Mouse (Mus musculus) midbrain, embryonic 12.5 days (tissue): ENCODE results near the gene Dydc1. TPM values are rescaled to one million over a fixed set of nuclear protein-coding genes. Genes with fewer than 3 reads are reported as not detected.

Source experiments
- ATAC-seq: fragments of 200-750 bp; cut with Nextera tagmentation; 2 replicates; pipeline ENCODE4 v1.8.0; 2017; ENCODE audit warnings: low read depth, moderate TSS enrichment, moderate library complexity; ENCODE audit not compliant: low FRiP score
- H3K27ac ChIP-seq: fragments of 300-500 bp; sonication (generic); replicated peaks from 2 replicates; pipeline ENCODE4 v1.5.1; 2016; ENCODE audit warnings: mild to moderate bottlenecking
- H3K27me3 ChIP-seq: fragments of 300-500 bp; sonication (generic); 2 replicates; pipeline ENCODE4 v1.6.1; 2016; ENCODE audit warnings: mild to moderate bottlenecking
- H3K36me3 ChIP-seq: fragments of 300-500 bp; sonication (generic); 2 replicates; pipeline ENCODE4 v1.6.1; 2016
- H3K4me1 ChIP-seq: fragments of 300-500 bp; sonication (generic); 2 replicates; pipeline ENCODE4 v1.6.1; 2016
- H3K4me2 ChIP-seq: fragments of 300-500 bp; sonication (generic); replicated peaks from 2 replicates; pipeline ENCODE4 v1.6.1; 2016; ENCODE audit warnings: mild to moderate bottlenecking, moderate library complexity
- H3K4me3 ChIP-seq: fragments of 300-500 bp; sonication (generic); 2 replicates; pipeline ENCODE4 v1.5.1; 2016; ENCODE audit warnings: mild to moderate bottlenecking
- H3K9ac ChIP-seq: fragments of 300-500 bp; sonication (generic); replicated peaks from 2 replicates; pipeline ENCODE4 v1.6.1; 2016; ENCODE audit warnings: mild to moderate bottlenecking, moderate library complexity
- H3K9me3 ChIP-seq: fragments of 300-500 bp; sonication (generic); 2 replicates; pipeline ENCODE4 v1.6.1; 2016; ENCODE audit warnings: mild to moderate bottlenecking
- WGBS: fragments of 180-500 bp; shearing (Covaris S2); methylation state at CpG from one replicate; pipeline ENCODE4 v1.1.7; 2016; 5-methylcytosine and 5-hydroxymethylcytosine counted together
- polyA plus RNA-seq: library from polyadenylated mRNA; unstranded; fragments of >200 nt; fragmentation: Nextera tagmentation; extraction: Ambion mirVana; gene quantifications from 2 replicates; pipeline ENCODE4 v1.2.1, GENCODE M21; 2016

Dydc1 gene
- polyA plus RNA-seq, 1 experiment from 2014 or later, result not detected

DNA sequence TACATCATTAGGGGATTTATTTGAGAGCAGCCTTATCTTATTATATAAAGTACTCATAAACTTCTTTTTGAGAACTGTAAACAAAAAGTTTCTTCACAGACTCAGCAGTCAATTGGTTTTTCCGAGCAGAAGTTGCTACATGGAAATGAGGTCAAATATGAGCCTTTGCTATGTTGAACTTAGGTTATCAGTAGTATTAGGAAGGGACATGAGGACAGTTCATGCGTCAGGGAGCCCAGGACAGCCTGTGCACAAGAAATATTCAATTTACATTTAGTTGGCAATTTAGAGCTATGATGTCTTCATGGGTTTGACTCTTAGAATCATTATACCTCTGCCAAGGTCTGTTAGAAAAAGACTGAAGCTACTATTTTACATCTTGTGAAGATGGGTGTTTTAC lies 29.6 kb downstream of the Dydc1 start:
- Histone ChIP-seq H3K9me3 (no peaks in the 10 kb centered on the region), H3K9ac (no peak overlapping the region), H3K36me3 (no peaks in the 10 kb centered on the region), H3K4me3 (no peak overlapping the region), H3K4me2 (no peak overlapping the region), H3K27me3 (no peaks in the 10 kb centered on the region), H3K4me1 (no peaks in the 10 kb centered on the region), H3K27ac (no peak overlapping the region)
- no peak for ATAC-seq
- 92% methylated on average over 2 of the region's 2 CpGs for WGBS

DNA sequence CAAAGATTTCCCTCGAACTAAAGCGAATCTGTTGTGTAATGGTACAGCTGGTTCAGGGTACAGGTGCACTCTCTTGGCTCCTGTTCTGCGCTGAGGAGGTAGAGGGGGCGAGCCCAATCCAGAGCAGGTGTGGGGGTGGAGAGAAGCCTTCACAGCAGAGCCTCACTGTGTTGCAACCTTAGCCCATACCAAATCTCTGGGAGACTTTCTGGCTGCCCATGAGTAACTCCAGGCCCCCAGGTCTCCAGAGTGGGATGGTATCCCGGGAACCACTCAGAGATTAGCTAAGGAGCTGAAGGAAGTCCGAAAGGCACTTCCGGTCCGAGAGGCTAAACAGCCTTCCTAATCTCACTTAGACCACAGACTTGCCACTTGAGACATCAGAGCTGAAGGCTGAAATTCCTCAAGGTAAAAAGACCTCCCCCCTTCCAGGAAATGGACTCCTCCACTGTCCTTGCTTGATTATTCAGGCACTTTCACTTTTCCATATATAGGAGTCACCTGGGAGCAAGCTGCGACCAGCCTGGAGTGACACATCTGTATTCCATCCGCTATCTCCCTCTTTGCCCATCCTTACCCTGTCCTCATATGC lies 32.2 kb downstream of the Dydc1 start, which contains the start of gene Mat1a:
TSS of gene Mat1a (plus strand) at position 183 of the 592 bp plus-strand sequence.
- Histone ChIP-seq H3K9ac (no peak within 1 kb of the TSS), H3K4me1 (no peaks in the 10 kb centered on the region), H3K27me3 (no peaks in the 10 kb centered on the region), H3K9me3 (no peaks in the 10 kb centered on the region), H3K27ac (no peak within 1 kb of the TSS), H3K4me3 (no peak within 1 kb of the TSS), H3K4me2 (no peak within 1 kb of the TSS), H3K36me3 (no peaks in the 10 kb centered on the region)
- ATAC-seq, result no peak
- WGBS, result 80% methylated on average over 10 of the region's 10 CpGs

DNA sequence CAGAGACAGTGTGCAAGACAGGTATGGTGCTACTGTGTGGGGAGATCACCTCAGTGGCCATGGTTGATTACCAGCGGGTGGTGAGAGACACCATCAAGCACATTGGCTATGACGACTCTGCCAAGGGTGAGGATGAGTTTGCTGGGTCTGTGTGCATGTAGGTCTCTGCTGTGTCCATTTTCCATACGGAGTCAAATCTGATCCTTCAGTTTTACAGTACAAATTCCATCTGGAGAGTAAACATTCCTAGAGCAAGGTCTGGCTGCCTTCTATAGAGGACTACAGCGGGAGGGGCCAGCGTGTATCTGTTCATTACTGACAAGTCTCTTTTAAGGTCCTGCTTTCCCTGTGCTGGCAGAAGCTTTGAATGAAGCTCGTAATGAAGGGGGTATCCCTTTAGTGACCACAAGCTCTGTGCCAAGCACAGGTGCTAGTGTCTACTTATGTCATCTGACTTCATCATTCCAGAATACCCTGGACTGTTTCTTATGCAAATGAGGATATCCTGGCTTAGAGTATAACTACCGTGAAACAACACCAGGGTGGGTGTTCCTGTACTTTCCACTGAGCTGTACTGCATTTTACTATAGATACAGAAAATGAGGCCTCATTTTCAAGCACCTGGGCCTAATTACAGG lies 38.4 kb downstream of the Dydc1 start:
- Histone ChIP-seq H3K36me3 (no peaks in the 10 kb centered on the region), H3K4me3 (no peak overlapping the region), H3K9ac (no peak overlapping the region), H3K27ac (no peak overlapping the region), H3K9me3 (no peaks in the 10 kb centered on the region), H3K4me1 (no peaks in the 10 kb centered on the region), H3K4me2 (no peak overlapping the region), H3K27me3 (no peaks in the 10 kb centered on the region)
- ATAC-seq, result no peak
- WGBS, result 89% methylated on average over 7 of the region's 7 CpGs

DNA sequence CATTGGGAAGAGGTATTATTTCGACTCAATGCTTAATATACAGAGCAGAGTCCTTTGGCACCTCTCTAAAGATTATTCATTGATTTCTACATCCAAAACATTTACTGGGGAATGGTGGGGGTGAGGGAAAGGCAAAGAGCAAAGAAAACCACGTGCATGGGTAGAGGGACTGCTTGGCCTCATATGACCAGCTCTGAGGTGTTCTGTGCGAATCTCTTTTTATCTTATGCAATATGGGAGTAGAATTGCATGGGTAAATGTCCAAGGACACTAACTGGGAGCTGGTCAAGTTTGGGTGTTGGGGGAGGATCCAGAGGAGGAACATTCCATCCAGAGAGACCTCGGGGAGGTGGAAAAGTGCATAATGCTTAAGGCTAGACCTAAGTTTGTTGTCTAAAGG lies 40.2 kb downstream of the Dydc1 start:
- ATAC-seq, result no peak
- 77% methylated on average over 4 of the region's 4 CpGs for WGBS
- Histone ChIP-seq H3K9ac (no peak overlapping the region), H3K4me3 (no peak overlapping the region), H3K27ac (no peak overlapping the region), H3K36me3 (no peaks in the 10 kb centered on the region), H3K27me3 (no peaks in the 10 kb centered on the region), H3K4me2 (no peak overlapping the region), H3K4me1 (no peaks in the 10 kb centered on the region), H3K9me3 (no peaks in the 10 kb centered on the region)

DNA sequence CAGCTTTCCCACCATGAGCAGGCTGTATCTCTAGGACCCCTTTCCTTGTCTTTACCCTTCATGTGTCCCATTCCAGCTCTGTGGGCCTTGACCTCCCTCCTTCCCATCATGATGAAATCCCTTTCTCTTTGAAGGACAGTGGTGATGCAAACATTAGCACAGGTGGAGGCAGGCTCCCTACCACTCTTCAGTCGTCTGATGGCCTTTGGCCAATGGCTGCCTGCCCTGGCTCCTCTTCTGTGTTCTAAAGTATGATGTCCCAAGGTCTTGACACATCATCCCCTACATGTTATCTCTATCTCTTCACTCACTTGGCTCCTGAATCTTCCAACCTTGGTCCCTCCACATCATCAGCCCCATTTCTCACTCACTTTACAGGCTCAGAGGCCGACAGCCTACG lies 43.6 kb downstream of the Dydc1 start:
- H3K4me1 ChIP-seq, result no peaks in the 10 kb centered on the region
- 91% methylated on average over 3 of the region's 3 CpGs for WGBS
- H3K27me3 ChIP-seq, result no peaks in the 10 kb centered on the region
- H3K27ac ChIP-seq, result no peak overlapping the region
- no peak overlapping the region for H3K4me2 ChIP-seq
- ATAC-seq, result no peak
- no peak overlapping the region for H3K9ac ChIP-seq
- no peaks in the 10 kb centered on the region for H3K9me3 ChIP-seq
- no peak overlapping the region for H3K4me3 ChIP-seq
- no peaks in the 10 kb centered on the region for H3K36me3 ChIP-seq

DNA sequence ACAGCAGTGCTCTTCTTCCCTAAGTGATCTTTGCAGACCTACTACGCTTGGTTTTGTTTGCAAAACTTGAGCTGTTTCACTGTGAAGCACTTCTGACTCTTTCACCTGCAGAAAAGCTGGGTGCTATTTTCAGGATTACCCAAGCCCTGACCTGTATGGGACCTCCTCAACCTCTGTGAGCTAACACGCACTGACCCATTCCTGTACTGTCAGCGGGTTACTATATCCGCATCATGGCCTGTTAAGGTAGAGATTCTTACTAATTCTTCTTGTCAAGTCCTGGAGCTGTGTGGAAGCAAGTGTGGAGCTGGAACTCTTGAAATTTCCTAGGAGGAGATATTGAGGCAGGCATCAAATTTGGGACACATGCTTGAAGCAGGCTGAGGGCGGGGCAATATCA lies 52.0 kb downstream of the Dydc1 start:
- Histone ChIP-seq H3K27me3 (no peaks in the 10 kb centered on the region), H3K4me1 (no peaks in the 10 kb centered on the region), H3K9ac (no peak overlapping the region), H3K4me3 (no peak overlapping the region), H3K27ac (no peak overlapping the region), H3K9me3 (no peaks in the 10 kb centered on the region), H3K4me2 (no peak overlapping the region), H3K36me3 (no peaks in the 10 kb centered on the region)
- no peak for ATAC-seq
- 86% methylated on average over 5 of the region's 5 CpGs for WGBS

DNA sequence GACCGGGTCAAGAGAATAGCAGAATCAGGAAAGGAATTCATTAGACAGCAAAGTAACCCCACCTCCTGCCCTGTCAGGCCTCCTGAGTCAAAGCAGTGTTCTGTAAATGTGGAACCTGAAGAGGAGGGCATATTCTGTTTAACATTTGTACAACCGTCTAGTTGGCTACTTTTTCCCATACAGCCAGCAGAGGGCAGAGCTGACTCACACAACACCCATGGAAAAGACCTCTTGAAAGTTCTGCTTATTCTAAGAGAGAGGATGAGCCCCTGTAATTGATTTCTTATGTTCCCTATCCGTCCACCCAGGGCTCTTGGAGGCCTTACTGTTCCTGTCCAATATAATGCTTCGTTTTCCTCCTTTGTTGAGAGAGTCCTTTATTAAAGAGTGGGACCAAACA lies 55.3 kb downstream of the Dydc1 start:
- no peaks in the 10 kb centered on the region for H3K36me3 ChIP-seq
- no peak overlapping the region for H3K9ac ChIP-seq
- 16% methylated on average over 4 of the region's 4 CpGs for WGBS
- H3K27ac ChIP-seq, result no peak overlapping the region
- ATAC-seq, result no peak
- H3K4me1 ChIP-seq, result no peaks in the 10 kb centered on the region
- no peaks in the 10 kb centered on the region for H3K27me3 ChIP-seq
- no peak overlapping the region for H3K4me3 ChIP-seq
- H3K4me2 ChIP-seq, result no peak overlapping the region
- H3K9me3 ChIP-seq, result no peaks in the 10 kb centered on the region

DNA sequence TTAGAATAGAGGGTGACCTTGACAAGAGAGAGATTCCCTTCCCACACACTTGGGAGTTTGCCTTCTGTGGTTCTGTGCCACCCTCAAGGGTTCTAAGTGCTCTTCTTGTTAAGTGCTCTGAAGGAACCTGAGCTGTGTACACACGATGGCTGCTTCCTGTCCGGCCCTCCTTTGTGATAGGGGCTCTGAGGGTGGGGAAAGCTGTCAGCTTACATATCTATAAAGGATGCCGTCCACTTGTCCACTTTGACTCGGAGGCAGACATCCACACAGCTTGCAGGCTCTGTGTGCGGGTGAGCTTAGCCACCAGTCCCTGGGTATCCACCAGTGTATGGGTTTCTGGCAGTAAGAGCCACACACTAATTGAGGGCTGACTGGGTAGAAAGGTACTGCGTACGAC lies 58.8 kb downstream of the Dydc1 start, which contains the start of gene Sftpa1:
TSS of gene Sftpa1 (plus strand) at position 243 of the 400 bp plus-strand sequence.
- H3K9me3 ChIP-seq, result no peaks in the 10 kb centered on the region
- no peak within 1 kb of the TSS for H3K4me2 ChIP-seq
- no peaks in the 10 kb centered on the region for H3K36me3 ChIP-seq
- no peak for ATAC-seq
- no peaks in the 10 kb centered on the region for H3K4me1 ChIP-seq
- 84% methylated on average over 7 of the region's 7 CpGs for WGBS
- H3K27me3 ChIP-seq, result no peaks in the 10 kb centered on the region
- H3K9ac ChIP-seq, result no peak within 1 kb of the TSS
- H3K27ac ChIP-seq, result no peak within 1 kb of the TSS
- H3K4me3 ChIP-seq, result no peak within 1 kb of the TSS

DNA sequence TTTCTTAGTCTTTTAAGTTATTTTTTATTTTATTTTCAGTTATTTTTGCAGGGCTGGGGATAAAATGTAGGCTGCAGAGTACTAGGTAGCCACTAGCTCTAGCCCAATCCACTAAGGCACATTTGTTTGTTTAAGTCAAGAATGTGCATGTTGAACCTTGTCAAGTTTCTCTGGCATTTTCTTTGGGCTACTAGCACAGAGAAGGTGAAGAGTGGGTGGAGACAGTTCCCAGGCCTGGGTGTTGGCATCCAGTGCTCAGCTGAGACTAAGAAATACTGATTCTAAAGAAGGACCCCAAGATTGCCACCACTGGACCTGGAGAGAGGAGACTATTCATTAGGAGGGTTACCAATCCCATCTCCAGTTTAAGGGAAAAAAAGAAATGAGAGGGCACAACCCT lies 64.3 kb downstream of the Dydc1 start:
- H3K4me2 ChIP-seq, result no peak overlapping the region
- no peaks in the 10 kb centered on the region for H3K9me3 ChIP-seq
- H3K4me1 ChIP-seq, result no peaks in the 10 kb centered on the region
- no peak for ATAC-seq
- no peak overlapping the region for H3K27ac ChIP-seq
- H3K27me3 ChIP-seq, result no peaks in the 10 kb centered on the region
- H3K36me3 ChIP-seq, result no peaks in the 10 kb centered on the region
- H3K9ac ChIP-seq, result no peak overlapping the region
- no peak overlapping the region for H3K4me3 ChIP-seq

DNA sequence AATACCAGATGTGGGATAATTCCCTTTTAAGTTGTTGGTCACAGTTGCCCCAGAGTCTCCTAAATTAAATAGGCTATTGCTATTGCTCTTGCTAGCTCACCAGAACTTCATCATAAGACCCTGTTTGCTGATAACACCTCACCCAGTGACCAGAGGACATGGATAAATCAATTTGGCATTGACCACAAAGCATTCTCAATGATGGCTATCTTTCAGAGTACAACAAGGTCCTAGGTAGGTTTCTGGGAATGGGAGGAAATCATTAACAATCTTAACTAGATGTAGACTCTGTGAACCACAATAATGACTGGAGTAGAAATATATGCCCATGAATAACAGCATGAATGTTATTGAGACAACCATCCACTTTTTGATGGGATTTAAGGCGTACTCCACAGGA lies 68.0 kb downstream of the Dydc1 start:
- Histone ChIP-seq H3K36me3 (no peaks in the 10 kb centered on the region), H3K4me1 (no peaks in the 10 kb centered on the region), H3K9ac (no peak overlapping the region), H3K4me3 (no peak overlapping the region), H3K4me2 (no peak overlapping the region), H3K27ac (no peak overlapping the region), H3K27me3 (no peaks in the 10 kb centered on the region), H3K9me3 (no peaks in the 10 kb centered on the region)
- 85% methylated on average over 1 of the region's 1 CpGs for WGBS
- ATAC-seq, result no peak

Other genes starting within 250 kb of the Dydc1 start
- 0.60 and 0.85 TPM in 2 replicates for gene Sh2d4b, start 179.6 kb upstream of the Dydc1 start, polyA plus RNA-seq
- gene Tspan14, start 106.1 kb upstream of the Dydc1 start, polyA plus RNA-seq, result 87.3 and 88.5 TPM in 2 replicates
- 46.7 and 52.6 TPM in 2 replicates for gene Fam213a, start 59.1 kb upstream of the Dydc1 start, polyA plus RNA-seq
- 0.37 and 0.59 TPM in 2 replicates for gene Dydc2, start 3.7 kb upstream of the Dydc1 start, polyA plus RNA-seq
- gene Mat1a, start 32.1 kb downstream of the Dydc1 start, polyA plus RNA-seq, result not detected in 2 replicates
- not detected in 2 replicates for gene Sftpa1, start 58.9 kb downstream of the Dydc1 start, polyA plus RNA-seq
- gene Mbl1, start 78.5 kb downstream of the Dydc1 start, polyA plus RNA-seq, result not detected in 2 replicates
- gene Sftpd, start 112.2 kb downstream of the Dydc1 start, polyA plus RNA-seq, result not detected in 2 replicates
- not detected in 2 replicates for gene Gm2832, start 205.9 kb downstream of the Dydc1 start, polyA plus RNA-seq